Mouse (Mus musculus): ENCODE data around the gene Akap6. TPM values are rescaled to one million over a fixed set of nuclear protein-coding genes. Genes with fewer than 3 reads are reported as not detected.

The Akap6 gene
- total RNA-seq, 1 experiment from 2014 or later: 0.05 TPM

DNA sequence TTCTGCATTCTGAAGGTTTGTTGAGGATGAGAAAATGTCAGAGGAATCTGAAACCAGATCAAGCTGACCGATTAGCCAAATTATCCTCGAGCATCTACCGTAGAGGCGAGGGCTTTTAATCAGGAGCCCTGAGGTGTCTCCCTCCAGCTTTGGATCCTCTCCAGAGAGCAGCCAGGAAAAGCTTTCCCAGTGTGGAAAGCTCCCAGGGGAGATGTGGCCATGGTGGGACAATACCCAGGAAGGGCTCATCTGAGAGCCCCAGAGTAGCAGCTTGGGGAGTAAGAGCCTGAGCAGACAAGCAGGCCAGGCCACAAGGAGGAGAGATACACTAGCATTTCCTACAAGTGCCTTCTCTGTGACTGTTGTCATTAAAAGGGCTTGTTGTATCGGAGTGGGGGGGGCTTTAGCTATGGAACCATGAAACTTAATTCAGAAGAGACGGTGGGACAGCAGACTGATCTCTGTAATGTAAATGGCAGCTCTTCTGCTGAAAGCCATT, 135.6 kb downstream of the Akap6 start:
- no peak for ATAC-seq (replicated peaks; ENCODE audit: low read depth, poor library complexity, severe bottlenecking)

DNA sequence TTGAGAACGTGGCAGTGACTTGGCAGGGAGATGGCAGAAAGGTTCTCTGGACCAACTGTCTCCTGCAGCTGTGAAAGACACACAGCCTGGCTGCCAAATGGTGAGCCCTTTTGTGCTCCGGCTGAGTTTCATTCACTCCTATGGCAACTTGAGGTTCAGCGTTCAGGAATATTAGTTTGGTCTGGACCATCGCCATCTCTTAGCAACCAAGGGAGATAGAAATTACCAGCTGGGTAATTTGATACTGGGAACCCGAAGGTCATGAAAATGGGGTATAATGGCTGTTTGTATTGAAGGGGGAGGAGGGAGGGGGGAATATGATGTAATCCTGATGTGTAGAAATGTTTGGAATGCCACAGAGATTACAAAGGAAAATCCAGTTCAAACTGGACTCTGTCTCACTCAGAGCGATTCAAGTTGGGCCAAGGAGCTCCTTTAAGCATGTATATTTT, 136.1 kb downstream of the Akap6 start:
- ATAC-seq (replicated peaks; ENCODE audit: low read depth, poor library complexity, severe bottlenecking): no peak

DNA sequence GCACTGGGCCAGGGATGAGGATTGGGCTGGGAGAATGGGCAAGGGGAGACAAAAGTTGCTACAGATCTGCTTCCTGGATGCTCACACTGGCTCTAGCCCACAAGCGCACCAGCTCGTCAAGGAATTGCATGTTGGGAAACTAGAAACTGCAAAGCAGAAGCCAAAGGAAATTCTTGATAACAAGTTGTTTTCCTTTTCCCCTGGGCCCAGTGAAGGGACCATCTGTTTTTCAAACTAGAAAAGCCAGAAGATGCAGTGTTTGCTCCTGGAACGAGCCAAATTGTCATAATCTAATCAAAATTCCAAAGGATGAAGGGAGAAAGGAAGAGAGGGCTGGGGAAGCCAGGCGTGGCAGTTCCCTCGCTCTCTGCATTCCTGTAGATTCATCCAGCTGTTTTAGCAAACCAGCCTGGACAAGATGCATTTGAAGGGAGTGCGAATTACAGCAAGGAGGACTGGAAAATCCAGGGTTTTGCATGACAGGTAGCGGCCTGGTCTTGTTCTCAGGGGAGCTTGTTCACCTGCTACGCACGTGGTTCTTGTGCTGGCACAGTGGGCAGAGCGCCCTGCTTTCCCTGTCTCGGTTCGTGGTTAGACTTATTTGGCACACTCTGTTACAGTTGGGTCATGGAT, 136.8 kb downstream of the Akap6 start:
- no peak for ATAC-seq (replicated peaks; ENCODE audit: low read depth, poor library complexity, severe bottlenecking)

DNA sequence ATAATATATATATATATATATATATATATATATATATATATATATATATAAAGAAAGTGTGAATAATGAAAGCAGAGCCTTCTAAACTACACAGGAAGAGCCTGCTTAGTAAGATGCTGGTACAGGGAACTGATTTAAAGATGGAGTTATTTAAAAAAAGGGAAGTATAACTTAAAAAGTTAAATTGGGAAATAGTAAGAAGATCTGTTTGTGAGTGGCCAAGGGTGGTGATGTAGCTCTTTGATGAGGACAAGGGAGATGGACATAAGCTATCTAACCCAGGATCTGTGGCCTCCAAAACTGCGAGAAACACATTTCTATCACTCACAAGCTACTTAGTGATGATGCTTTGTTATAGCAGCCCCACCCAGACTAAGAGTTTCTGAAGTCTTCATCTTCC, 146.8 kb downstream of the Akap6 start:
- 0 out of 2 replicates have a peak, but pooled peaks have one; percentile 34 for ATAC-seq (replicated peaks; ENCODE audit: low read depth, poor library complexity, severe bottlenecking)

DNA sequence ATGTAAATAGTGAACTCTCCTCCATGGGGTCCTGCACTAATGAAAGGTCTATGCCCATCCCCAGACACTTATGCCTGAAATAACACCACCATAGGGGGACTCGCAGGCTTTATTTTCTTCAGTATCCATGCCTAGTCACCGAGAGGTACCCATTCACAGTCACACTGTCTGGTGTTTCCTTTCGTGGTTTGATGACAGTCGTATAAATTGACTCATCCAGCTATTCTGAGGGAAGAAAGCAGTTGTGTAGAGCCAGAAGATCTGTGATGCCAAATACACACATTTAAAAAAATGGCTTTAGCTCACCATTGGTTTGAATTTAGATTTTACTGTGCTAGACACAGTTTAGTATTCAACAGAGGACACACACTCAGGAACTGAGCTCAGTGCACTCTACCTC, 147.8 kb downstream of the Akap6 start:
- no peak for ATAC-seq (replicated peaks; ENCODE audit: low read depth, poor library complexity, severe bottlenecking)

DNA sequence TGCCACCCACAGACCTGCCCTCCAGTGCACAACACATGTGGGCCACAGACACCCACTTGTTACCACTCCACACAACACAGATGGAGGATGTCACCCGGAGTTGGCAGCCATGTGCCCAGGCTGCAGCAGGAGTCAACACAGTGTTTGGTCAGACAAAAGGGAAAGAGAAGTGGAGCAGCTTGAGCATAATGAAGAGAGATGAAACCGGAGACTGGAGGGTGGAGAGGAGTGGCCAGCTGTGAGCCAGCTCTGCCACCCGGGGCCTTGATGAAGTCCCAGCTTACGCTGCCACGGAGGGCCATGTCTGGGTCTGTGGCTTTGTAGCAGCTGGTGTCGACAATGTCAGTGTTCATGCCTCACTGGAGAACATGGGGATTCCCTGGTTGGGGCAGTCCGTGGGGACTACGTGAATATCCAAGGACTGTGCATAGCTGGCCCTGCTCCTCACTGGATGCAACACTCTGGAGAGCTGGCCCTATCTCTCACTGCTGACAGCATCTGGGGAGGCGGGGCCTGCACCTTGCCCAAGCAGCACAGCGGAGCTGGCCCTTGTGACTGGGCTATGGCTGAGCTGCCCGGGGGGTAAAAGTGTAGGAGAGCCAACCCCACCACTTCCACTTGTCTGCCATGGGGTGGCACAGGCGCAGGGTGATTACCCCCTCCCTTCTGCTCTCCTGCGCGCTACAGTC, 148.8 kb downstream of the Akap6 start:
- ATAC-seq (replicated peaks; ENCODE audit: low read depth, poor library complexity, severe bottlenecking): no peak

DNA sequence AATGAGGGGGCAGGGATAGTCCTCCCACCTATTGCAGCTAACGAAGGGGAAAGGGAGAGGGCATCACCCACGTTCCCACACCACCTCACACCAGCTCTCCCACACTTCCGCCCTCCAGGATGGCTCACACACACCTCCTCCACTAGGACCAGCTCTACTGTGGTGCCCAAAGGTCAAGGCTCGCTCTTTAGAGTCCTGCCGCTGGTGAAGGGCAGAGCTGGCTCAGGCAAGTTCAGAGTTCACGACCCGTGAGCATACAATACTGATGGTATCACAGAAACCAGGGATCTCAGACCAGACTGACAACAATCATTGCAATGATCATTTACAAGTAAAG, 149.3 kb downstream of the Akap6 start:
- no peak for ATAC-seq (replicated peaks; ENCODE audit: low read depth, poor library complexity, severe bottlenecking)

DNA sequence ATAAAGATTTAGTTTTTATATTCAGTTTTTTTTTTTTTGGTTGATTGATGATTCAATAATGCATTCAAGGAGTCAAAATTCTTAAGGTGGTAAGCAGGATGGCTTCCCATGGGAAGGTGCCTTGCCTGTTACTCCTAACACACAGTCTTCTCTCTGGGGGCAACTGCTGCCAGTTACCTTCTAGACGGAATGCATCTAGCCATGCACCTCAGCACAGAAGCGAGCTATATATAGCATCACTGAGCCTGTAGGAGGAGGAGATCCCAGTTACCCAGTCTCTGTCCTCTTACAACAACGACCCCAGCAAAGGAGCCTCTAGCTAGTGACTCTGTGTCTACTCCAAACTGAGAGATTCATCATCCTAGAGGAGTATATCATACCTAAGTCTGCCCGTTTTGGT, 150.1 kb downstream of the Akap6 start:
- no peak for ATAC-seq (replicated peaks; ENCODE audit: low read depth, poor library complexity, severe bottlenecking)

DNA sequence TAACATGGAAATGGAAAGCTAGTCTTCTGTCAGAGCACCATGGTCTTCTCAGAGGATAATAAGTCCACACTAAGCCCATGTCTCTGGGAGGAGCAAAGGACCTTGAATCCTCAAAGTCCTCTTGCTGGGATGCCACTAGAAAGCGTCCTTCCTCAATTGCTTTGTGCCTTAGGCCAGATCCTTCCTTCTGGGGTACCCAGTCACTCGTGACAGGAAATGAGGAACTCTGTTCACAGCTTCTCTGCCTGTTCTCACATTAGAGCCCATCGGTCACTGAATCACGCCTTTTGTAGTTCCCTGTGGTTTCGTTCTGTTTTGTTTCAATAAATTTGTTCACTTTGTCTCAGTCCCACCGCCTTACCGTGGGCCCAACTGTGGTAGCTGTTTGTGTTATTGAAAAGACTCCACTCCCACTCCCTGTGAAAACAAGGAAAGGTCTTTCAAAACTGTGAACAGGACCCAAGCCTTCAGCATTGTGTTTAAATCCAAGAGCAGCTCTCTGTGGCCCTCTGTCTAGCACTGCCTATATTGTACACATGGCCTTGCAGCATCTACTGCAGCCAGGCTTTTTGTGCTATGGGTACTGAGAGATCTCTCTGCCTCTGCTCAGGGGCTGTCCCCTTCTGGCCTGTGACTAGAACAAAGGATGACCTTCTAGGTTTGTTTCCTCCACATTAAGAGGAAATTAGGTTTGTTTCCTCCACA, 151.3 kb downstream of the Akap6 start:
- peak; percentile 88 for ATAC-seq (replicated peaks; ENCODE audit: low read depth, poor library complexity, severe bottlenecking)

DNA sequence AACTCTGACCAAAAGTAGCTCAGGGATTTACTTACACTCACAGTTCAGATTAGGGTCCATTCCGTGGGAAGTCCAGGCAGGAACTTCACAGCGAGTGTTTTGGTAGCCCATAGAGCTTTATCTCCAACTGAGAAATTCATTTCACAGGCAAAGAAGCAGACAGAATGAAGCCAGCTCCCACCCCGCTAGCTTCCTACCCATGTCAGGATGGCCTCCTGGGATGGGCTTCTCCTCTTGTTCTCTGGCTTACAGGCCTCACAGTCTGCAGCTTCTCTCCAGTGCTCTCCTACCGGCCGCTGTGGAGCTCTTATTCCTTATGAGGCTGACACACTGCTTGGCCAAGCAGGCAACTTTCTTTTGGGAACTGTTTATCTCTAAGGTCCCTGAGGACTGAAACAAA, 152.0 kb downstream of the Akap6 start:
- ATAC-seq (replicated peaks; ENCODE audit: low read depth, poor library complexity, severe bottlenecking): no peak

DNA sequence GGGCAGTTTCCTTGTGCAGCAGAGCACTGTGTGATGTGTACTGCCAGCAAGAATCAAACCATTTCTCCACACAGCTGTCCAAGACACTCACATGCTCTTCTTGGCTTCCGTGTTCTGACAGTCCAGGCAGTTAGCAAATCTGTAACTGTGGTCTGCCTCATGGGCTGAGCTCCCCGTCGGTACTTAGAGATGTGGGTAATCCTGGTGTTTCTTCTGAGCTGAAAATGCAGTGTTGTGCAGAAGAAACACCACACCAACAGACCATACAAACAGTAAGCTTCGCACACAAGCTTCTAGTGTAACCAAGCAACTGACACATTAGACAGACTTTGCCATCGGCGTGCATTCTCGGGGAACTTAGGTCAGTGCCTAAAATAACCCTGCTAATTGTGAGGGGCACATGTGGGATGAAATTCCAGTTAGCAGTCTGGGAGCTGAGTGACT, 155.1 kb downstream of the Akap6 start:
- no peak for ATAC-seq (replicated peaks; ENCODE audit: low read depth, poor library complexity, severe bottlenecking)

DNA sequence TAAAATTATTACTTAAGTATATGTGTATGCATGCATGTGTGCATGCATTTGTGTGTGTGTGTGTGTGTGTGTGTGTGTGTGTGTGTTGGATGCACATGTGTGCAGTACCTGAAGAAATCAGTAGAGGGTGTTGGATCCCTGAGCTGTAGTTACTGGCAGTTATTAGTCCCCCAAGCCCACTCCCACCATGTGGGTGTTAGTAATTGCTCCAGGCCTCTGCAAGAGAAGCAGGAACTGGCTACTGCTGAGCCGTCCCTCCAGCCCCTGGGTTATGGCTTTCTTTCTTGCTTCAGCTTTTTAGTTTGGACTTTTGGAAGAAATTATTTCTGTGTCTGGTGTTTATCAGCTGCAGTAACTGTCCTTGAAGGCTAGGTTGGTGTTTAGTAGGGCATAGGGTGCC, 156.9 kb downstream of the Akap6 start:
- ATAC-seq (replicated peaks; ENCODE audit: low read depth, poor library complexity, severe bottlenecking): no peak

DNA sequence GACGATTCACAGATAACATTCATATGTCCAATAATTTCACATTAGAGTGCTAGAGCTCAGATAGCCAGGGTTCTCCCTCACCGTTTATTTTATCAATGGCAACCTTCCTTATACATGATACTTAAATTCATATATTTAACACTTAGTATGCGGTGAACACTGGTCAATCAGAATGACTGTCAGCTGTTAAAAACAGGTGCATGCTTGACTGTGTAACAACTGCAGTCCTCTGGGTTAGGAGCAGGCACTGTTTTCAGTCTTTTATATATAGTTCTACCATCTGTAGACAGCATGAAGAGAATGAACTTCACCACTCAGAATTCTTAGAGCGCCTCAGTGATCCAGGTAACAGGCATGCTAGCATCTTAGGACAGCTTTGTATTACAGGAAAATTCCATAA, 158.1 kb downstream of the Akap6 start:
- ATAC-seq (replicated peaks; ENCODE audit: low read depth, poor library complexity, severe bottlenecking): no peak

DNA sequence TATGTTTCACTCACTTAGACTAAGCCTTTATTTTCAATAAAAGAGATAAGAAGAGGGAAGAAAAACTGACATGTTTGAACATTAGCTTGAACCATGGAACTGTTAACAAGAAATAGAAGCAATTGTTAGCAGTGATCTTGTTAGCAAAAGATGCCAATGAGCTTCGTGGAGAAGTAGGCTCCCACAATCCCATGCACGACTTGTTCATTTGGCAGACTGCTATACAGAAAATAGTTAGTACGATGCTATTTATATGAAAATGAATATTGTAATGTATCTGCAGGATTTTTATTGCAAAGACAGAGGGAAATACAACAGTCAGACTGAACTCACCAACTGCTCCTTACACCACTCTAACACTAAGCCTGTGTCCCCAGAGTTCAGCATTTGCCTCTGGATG, 162.7 kb downstream of the Akap6 start:
- no peak for ATAC-seq (replicated peaks; ENCODE audit: low read depth, poor library complexity, severe bottlenecking)

DNA sequence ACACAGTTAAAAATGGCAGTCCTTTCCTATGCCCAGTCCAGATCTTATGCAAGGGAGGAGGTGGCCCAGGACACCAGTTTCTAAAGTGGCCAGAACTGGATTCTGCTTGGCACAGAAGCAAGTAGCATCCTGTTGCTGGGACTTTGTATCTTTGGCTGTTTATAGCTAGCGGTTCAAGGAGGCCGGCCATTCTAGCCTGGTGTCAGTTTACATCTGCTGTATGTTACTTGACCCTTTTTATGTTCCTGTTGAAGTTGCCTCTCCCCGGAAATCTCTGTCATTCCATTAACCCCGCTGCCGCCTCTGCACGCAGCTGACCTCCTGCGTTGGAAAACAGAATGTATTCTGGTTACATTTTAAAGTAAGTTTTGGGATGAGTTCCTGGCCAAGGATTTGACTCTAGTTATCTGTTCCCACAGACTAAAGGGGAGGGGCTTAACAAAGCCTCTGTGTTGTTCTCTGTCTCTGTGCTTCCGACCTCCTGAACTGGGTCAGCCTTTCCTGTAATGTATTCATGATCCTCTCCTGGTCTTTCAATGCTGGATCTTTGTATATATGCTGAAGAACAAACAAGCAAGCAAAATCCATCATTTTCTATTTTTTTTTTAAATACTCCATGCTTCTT, 168.9 kb downstream of the Akap6 start:
- no peak for ATAC-seq (replicated peaks; ENCODE audit: low read depth, poor library complexity, severe bottlenecking)

DNA sequence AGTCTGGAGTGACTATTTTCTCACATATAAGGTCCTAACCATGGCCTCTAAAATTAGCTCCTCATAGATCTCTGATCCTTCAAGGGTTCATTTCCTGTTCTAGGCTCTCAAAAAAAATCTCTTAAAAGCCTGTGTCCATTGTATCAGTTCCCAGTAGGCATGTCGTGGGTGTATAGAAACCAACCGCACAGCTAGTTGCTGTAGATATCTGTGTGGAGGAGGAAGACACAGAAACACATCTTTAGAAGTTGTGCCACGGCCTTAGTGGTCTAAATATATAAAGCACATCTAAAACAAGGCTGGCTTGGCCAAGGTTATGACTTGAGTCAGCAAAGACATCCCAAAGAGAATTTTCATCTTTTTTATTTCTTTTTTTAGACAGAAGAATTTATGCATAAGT, 172.4 kb downstream of the Akap6 start:
- ATAC-seq (replicated peaks; ENCODE audit: low read depth, poor library complexity, severe bottlenecking): no peak

DNA sequence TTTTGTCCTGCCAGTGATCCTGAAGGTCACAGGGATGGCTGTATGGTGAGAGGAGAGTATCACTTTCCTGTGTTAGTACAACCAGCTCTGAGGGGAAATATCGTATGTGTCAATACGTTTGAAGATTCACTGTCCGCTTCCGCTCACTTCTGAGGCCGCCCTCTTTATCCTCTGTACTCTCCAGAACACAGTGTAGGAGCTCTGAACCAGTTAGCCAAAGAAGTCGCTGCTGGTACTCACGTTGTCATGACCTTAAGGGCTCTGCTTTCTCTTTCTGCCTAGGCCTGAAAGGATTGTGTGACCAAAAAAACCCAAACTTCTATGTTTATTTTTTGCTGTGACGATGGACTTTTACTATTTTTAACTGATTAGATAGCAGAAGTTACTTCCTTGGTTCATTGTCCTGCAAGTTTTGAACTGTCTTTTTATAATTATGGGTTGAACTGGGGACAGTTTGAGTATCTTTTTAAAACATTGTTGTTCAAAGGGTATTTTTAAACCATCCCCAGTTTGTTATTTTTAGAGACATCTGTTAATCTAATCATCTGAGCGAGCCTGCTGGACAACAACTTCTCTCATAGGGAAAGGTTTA, 175.2 kb downstream of the Akap6 start:
- no peak for ATAC-seq (replicated peaks; ENCODE audit: low read depth, poor library complexity, severe bottlenecking)

DNA sequence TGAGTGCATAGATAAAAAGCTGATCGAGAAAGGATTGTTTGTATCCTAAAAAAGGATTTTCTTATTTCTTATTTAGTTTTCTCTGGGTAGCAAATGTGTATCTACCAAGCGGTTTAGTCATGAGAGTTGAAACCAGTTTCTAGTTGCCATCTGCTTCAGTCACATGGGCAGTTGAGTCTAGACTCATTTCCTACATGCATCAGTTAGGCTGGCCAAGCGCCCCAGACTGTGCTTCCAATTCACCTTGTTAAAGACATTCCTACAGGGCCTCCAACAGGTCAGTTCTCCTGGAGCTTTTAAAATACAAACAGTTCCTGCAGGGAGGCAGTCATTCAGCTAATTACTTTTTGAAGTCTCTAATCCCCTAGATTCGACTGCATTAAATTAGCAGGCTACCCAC, 176.9 kb downstream of the Akap6 start:
- ATAC-seq (replicated peaks; ENCODE audit: low read depth, poor library complexity, severe bottlenecking): no peak

DNA sequence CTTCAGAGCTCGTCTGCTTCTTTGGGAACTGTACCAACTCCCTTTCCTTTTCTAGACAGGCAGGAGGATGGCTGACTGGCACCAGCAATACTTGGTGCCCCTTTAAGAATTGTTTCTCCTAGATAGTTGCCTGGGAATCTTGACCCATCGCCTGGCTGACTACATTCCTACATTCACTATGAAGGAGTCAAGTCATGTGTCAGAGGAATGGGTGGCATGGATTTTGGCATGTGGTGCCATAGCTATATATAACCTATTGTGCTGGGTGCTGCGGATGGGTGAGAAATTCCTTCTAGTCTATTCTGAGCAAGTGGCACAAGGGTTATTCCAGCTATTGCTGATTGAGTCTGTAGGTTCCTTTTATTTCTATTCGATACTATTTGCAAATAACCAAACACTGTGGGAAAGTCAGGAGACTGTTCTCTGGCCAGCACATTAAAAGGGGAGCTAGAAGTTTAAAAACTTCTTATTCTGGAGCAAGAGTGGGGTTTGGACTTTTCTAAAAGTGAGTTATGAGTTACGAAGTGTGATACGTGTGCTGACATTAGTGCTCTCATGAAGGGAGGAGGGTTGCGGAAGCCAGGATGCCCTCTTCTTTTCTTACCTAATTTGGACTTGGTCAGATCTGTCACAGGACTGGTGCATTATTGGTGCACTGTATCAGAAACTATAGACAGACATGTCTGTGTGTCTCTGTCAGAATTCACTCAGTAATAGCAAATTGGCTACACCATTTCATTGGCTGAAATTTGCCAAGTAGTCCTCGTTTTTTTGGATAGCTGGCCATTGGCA, 178.0 kb downstream of the Akap6 start:
- ATAC-seq (replicated peaks; ENCODE audit: low read depth, poor library complexity, severe bottlenecking): no peak

DNA sequence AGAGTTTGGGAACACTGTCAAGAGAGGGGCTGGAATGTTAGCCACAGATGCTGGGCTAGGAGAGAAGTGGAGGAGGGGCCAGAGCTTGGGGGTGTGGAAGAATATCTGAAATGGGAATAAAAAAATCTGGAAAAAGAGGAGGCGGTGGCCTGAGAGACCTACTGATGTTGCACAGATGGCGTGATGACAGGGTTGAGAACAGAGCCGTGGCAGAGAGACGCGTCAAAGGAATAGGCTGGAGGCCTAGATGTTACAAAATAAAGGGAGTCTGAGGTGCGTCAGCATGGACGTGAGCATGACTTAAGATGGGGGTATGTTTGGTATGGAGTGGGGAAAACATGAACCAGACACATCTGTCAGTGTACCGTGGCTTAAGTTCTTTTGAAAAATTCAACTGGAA, 180.1 kb downstream of the Akap6 start:
- no peak for ATAC-seq (replicated peaks; ENCODE audit: low read depth, poor library complexity, severe bottlenecking)

Data from common myeloid progenitor, adult 5-6 weeks (primary cell).